Mouse (Mus musculus) midbrain, embryonic 11.5 days (tissue): ENCODE measurements at regions not wholly inside any gene's neighbourhood (a gene's known extent, or its start where the extent isn't known, plus 50 kb on each side); places are given as distances from the start of the nearest gene placed in this dataset.

Experiments
- ATAC-seq: fragments of 200-750 bp; cut with Nextera tagmentation; 2 replicates; pipeline ENCODE4 v1.8.0; 2017; ENCODE audit warnings: moderate TSS enrichment, moderate library complexity; ENCODE audit not compliant: low FRiP score
- DNase-seq: peaks from one replicate; pipeline ENCODE4 v3.0.0; 2015; ENCODE audit warnings: low spot score; ENCODE audit errors: missing footprints
- H3K27ac ChIP-seq: fragments of 300-500 bp; sonication (generic); 2 replicates; pipeline ENCODE4 v1.5.1; 2014; ENCODE audit warnings: low read depth, low read length
- H3K27me3 ChIP-seq: fragments of 300-500 bp; sonication (generic); 2 replicates; pipeline ENCODE4 v1.6.1; 2014; ENCODE audit warnings: mild to moderate bottlenecking, low read length, moderate library complexity, mixed read lengths; ENCODE audit not compliant: control insufficient read depth, insufficient read depth
- H3K36me3 ChIP-seq: fragments of 300-500 bp; sonication (generic); 2 replicates; pipeline ENCODE4 v1.6.1; 2014; ENCODE audit warnings: mild to moderate bottlenecking, low read length, moderate library complexity, mixed read lengths; ENCODE audit not compliant: control insufficient read depth, insufficient read depth
- H3K4me1 ChIP-seq: fragments of 300-500 bp; sonication (generic); 2 replicates; pipeline ENCODE4 v1.6.1; 2014; ENCODE audit warnings: low read length; ENCODE audit not compliant: control insufficient read depth, insufficient read depth
- H3K4me2 ChIP-seq: fragments of 300-500 bp; sonication (generic); 2 replicates; pipeline ENCODE4 v1.6.1; 2014; ENCODE audit warnings: mild to moderate bottlenecking, moderate library complexity
- H3K4me3 ChIP-seq: fragments of 300-500 bp; sonication (generic); 2 replicates; pipeline ENCODE4 v1.5.1; 2014; ENCODE audit warnings: low read depth, low read length
- H3K9ac ChIP-seq: fragments of 300-500 bp; sonication (generic); 2 replicates; pipeline ENCODE4 v1.6.1; 2014; ENCODE audit warnings: low read length
- H3K9me3 ChIP-seq: fragments of 300-500 bp; sonication (generic); 2 replicates; pipeline ENCODE4 v1.6.1; 2016; ENCODE audit warnings: low read length; ENCODE audit not compliant: control insufficient read depth
- WGBS: fragments of 180-500 bp; shearing (Covaris S2); extraction: QIAGEN DNeasy Blood & Tissue Kit; methylation state at CpG from one replicate; pipeline ENCODE4 v1.1.7; 2014; 5-methylcytosine and 5-hydroxymethylcytosine counted together

GRCm38 (mm10) chr5:85793148-85793547, 272.2 kb downstream of the Cenpc1 start:
- H3K9me3 ChIP-seq = no peaks in the 10 kb centered on the region

GRCm38 (mm10) chr5:85780730-85781454, 284.5 kb downstream of the Cenpc1 start:
- H3K9me3 ChIP-seq = no peaks in the 10 kb centered on the region
- H3K9ac ChIP-seq = no peak overlapping the region
- H3K27ac ChIP-seq = no peak overlapping the region; the same call in 1 of the 2 replicates
- ATAC-seq (peak; percentile 78), DNase-seq (no peak)
- no peaks in the 10 kb centered on the region for H3K27me3 ChIP-seq
- peaks cover 6% of the 10 kb centered on the region; the same call in 1 of the 2 replicates for H3K4me1 ChIP-seq
- H3K36me3 ChIP-seq = no peaks in the 10 kb centered on the region
- H3K4me2 ChIP-seq = no peak overlapping the region
- H3K4me3 ChIP-seq = no peak overlapping the region
- 52% methylated on average over 8 of the region's 8 CpGs for WGBS

More at GRCm38 (mm10) chr5:85793148-85793547, 272.2 kb downstream of the Cenpc1 start:
- Histone ChIP-seq H3K4me1 (peaks cover 3% of the 10 kb centered on the region; the same call in 1 of the 2 replicates), H3K4me3 (no peak overlapping the region), H3K4me2 (no peak overlapping the region), H3K36me3 (no peaks in the 10 kb centered on the region), H3K27me3 (no peaks in the 10 kb centered on the region), H3K9ac (no peak overlapping the region), H3K27ac (no peak overlapping the region)
- no peak for DNase-seq
- 76% methylated on average over 4 of the region's 4 CpGs for WGBS
- peak; percentile 9; the same call in 1 of the 2 replicates for ATAC-seq

GRCm38 (mm10) chr5:85780017-85780416, 285.4 kb downstream of the Cenpc1 start:
- H3K9ac ChIP-seq = no peak overlapping the region
- 26% methylated on average over 5 of the region's 5 CpGs for WGBS
- peak; percentile 88 for DNase-seq
- no peak overlapping the region for H3K4me3 ChIP-seq
- peaks cover 6% of the 10 kb centered on the region; the same call in 1 of the 2 replicates for H3K4me1 ChIP-seq
- peak; percentile 59; the same call in 1 of the 2 replicates for ATAC-seq
- H3K9me3 ChIP-seq = no peaks in the 10 kb centered on the region
- H3K36me3 ChIP-seq = no peaks in the 10 kb centered on the region
- peak overlapping the region; percentile 15; the same call in 1 of the 2 replicates for H3K27ac ChIP-seq
- no peak overlapping the region for H3K4me2 ChIP-seq
- no peaks in the 10 kb centered on the region for H3K27me3 ChIP-seq

GRCm38 (mm10) chr5:85779205-85779604, 286.2 kb downstream of the Cenpc1 start:
- WGBS = 54% methylated on average over 4 of the region's 4 CpGs
- H3K27ac ChIP-seq = peak overlapping the region; percentile 14; the same call in 1 of the 2 replicates
- H3K4me1 ChIP-seq = peaks cover 6% of the 10 kb centered on the region; the same call in 1 of the 2 replicates
- ATAC-seq (peak; percentile 47; the same call in 1 of the 2 replicates), DNase-seq (no peak)
- H3K4me2 ChIP-seq = no peak overlapping the region
- no peak overlapping the region for H3K9ac ChIP-seq
- H3K36me3 ChIP-seq = no peaks in the 10 kb centered on the region
- no peaks in the 10 kb centered on the region for H3K27me3 ChIP-seq
- H3K4me3 ChIP-seq = no peak overlapping the region
- no peaks in the 10 kb centered on the region for H3K9me3 ChIP-seq

- 94% methylated on average over 4 of the region's 4 CpGs for WGBS
- H3K4me3 ChIP-seq = no peak overlapping the region
Observed at GRCm38 (mm10) chr5:85772660-85773059, 292.7 kb downstream of the Cenpc1 start.

GRCm38 (mm10) chr5:85772086-85772485, 293.3 kb downstream of the Cenpc1 start:
- no peak overlapping the region for H3K9ac ChIP-seq
- no peaks in the 10 kb centered on the region for H3K4me1 ChIP-seq
- H3K27me3 ChIP-seq = no peaks in the 10 kb centered on the region
- H3K4me2 ChIP-seq = no peak overlapping the region
- no peaks in the 10 kb centered on the region for H3K9me3 ChIP-seq
- WGBS = 71% methylated on average over 4 of the region's 4 CpGs
- ATAC-seq (peak; percentile 44; the same call in 1 of the 2 replicates), DNase-seq (no peak)
- H3K27ac ChIP-seq = no peak overlapping the region
- no peak overlapping the region for H3K4me3 ChIP-seq
- no peaks in the 10 kb centered on the region for H3K36me3 ChIP-seq

More at GRCm38 (mm10) chr5:85772660-85773059, 292.7 kb downstream of the Cenpc1 start:
- Histone ChIP-seq H3K4me1 (no peaks in the 10 kb centered on the region), H3K9me3 (no peaks in the 10 kb centered on the region), H3K27me3 (no peaks in the 10 kb centered on the region), H3K4me2 (no peak overlapping the region), H3K36me3 (no peaks in the 10 kb centered on the region), H3K27ac (no peak overlapping the region), H3K9ac (no peak overlapping the region)
- DNase-seq (no peak), ATAC-seq (no peak)

GRCm38 (mm10) chr5:85767157-85767556, 298.2 kb downstream of the Cenpc1 start:
- ATAC-seq = no peak
- H3K9me3 ChIP-seq = no peaks in the 10 kb centered on the region
- no peak overlapping the region for H3K9ac ChIP-seq
- no peak overlapping the region for H3K27ac ChIP-seq
- H3K36me3 ChIP-seq = no peaks in the 10 kb centered on the region
- H3K4me2 ChIP-seq = no peak overlapping the region
- H3K27me3 ChIP-seq = no peaks in the 10 kb centered on the region
- no peak for DNase-seq
- WGBS = 84% methylated on average over 3 of the region's 3 CpGs
- no peak overlapping the region for H3K4me3 ChIP-seq
- H3K4me1 ChIP-seq = no peaks in the 10 kb centered on the region

GRCm38 (mm10) chr5:85756716-85757115, 308.7 kb downstream of the Cenpc1 start:
- Histone ChIP-seq H3K4me1 (no peaks in the 10 kb centered on the region), H3K36me3 (no peaks in the 10 kb centered on the region), H3K27ac (no peak overlapping the region), H3K9me3 (no peaks in the 10 kb centered on the region), H3K9ac (no peak overlapping the region), H3K27me3 (no peaks in the 10 kb centered on the region), H3K4me2 (no peak overlapping the region), H3K4me3 (no peak overlapping the region)
- 89% methylated on average over 8 of the region's 8 CpGs for WGBS
- DNase-seq = no peak
- 0 out of 2 replicates have a peak, but pooled peaks have one; percentile 43 for ATAC-seq

GRCm38 (mm10) chr5:85754227-85754626, 311.2 kb downstream of the Cenpc1 start:
- Histone ChIP-seq H3K9ac (no peak overlapping the region), H3K4me1 (no peaks in the 10 kb centered on the region), H3K9me3 (no peaks in the 10 kb centered on the region), H3K4me2 (no peak overlapping the region), H3K36me3 (no peaks in the 10 kb centered on the region), H3K27ac (no peak overlapping the region; the same call in 1 of the 2 replicates), H3K4me3 (no peak overlapping the region), H3K27me3 (no peaks in the 10 kb centered on the region)
- peak; percentile 81 for DNase-seq
- 91% methylated on average over 12 of the region's 12 CpGs for WGBS
- no peak for ATAC-seq
